Mouse (Mus musculus) lung, adult 2 months (tissue): ENCODE data around the gene Tbcel. TPM values are rescaled to one million over a fixed set of nuclear protein-coding genes. Genes with fewer than 3 reads are reported as not detected.

Source experiments
- DNase-seq: peaks from one replicate; pipeline ENCODE4 v3.0.0; 2022
- H3K4me1 ChIP-seq: fragments of 200-500 bp; 2 replicates; pipeline ENCODE4 v1.6.1; 2011; ENCODE audit warnings: low read length; ENCODE audit not compliant: control insufficient read depth, insufficient read depth
- H3K4me3 ChIP-seq: fragments of 200-500 bp; replicated peaks from 2 replicates; pipeline ENCODE3; 2011; ENCODE audit warnings: low read depth, mild to moderate bottlenecking, control low read depth, low read length; ENCODE audit errors: extremely low read depth
- CTCF ChIP-seq: fragments of 200-500 bp; IDR thresholded peaks from 2 replicates; pipeline ENCODE4 v1.5.1; 2011; ENCODE audit warnings: mild to moderate bottlenecking, low read length, control low read depth; ENCODE audit not compliant: insufficient read depth
- POLR2A ChIP-seq: fragments of 200-500 bp; IDR thresholded peaks from 2 replicates; pipeline ENCODE4 v1.6.1; 2011; ENCODE audit warnings: low read depth, mild to moderate bottlenecking, control low read depth, low read length, borderline replicate concordance; ENCODE audit errors: extremely low read depth
- WGBS: fragments of 180-500 bp; shearing (Covaris S2); methylation state at CpG from one replicate; pipeline ENCODE4 v1.1.7; 2018; 5-methylcytosine and 5-hydroxymethylcytosine counted together
- polyA plus RNA-seq: library from polyadenylated mRNA; depleted of rRNA; stranded (reverse); fragments of >200 nt; gene quantifications from 2 replicates; pipeline ENCODE4 v1.2.3, GENCODE M21; 2012; rRNA removed

The Tbcel gene
- polyA plus RNA-seq = 12.0 and 19.9 TPM in 2 replicates

- TF ChIP-seq CTCF (no peak), POLR2A (no peak)
- DNase-seq = no peak
- 75% methylated on average over 6 of the region's 6 CpGs for WGBS
- H3K4me1 ChIP-seq = no peaks in the 10 kb centered on the region; the same call in 1 of the 2 replicates
- no peak within 1 kb of the TSS for H3K4me3 ChIP-seq
These were observed at the start of gene Tbcel for GRCm38 (mm10) chr9:42507709-42508108. Gene Tbcel (minus strand): TSS chr9:42507809.

DNA sequence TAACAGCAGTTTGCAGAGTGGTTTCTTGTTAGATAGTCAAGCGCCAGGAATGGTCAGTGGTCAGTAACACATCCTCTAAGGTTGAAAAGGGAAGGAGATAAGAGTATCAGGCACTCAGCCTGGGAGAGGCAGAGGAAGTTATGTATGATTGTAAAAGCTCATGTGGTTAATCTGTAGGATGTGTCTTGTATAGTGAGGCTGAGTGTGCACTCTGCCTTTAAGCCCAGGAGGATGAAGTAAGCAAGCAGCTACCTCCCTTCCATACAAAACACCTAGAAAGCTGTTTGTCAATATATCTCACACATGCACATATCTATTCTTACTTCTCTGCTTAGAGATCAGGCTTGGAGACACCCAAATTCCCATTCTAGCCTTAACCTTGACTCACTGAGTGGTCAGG is 47.6 kb upstream of the Tbcel start:
- TF ChIP-seq POLR2A (no peak), CTCF (no peak)
- 67% methylated on average over 1 of the region's 1 CpGs for WGBS
- no peak for DNase-seq
- no peaks in the 10 kb centered on the region for H3K4me1 ChIP-seq
- no peak overlapping the region for H3K4me3 ChIP-seq

- DNase-seq = peak; percentile 54
- WGBS = 15% methylated on average over 13 of the region's 13 CpGs
- Histone ChIP-seq H3K4me1 (no peaks in the 10 kb centered on the region), H3K4me3 (no peak overlapping the region)
- TF ChIP-seq CTCF (peak; percentile 46), POLR2A (no peak)
These were observed 42.5 kb upstream of the Tbcel start for GRCm38 (mm10) chr9:42550116-42550515.

GRCm38 (mm10) chr9:42548981-42549380 is 41.4 kb upstream of the Tbcel start:
- no peak for TF ChIP-seq POLR2A
- TF ChIP-seq CTCF = no peak
- 54% methylated on average over 7 of the region's 7 CpGs for WGBS
- DNase-seq = no peak
- Histone ChIP-seq H3K4me1 (no peaks in the 10 kb centered on the region), H3K4me3 (no peak overlapping the region)

DNA sequence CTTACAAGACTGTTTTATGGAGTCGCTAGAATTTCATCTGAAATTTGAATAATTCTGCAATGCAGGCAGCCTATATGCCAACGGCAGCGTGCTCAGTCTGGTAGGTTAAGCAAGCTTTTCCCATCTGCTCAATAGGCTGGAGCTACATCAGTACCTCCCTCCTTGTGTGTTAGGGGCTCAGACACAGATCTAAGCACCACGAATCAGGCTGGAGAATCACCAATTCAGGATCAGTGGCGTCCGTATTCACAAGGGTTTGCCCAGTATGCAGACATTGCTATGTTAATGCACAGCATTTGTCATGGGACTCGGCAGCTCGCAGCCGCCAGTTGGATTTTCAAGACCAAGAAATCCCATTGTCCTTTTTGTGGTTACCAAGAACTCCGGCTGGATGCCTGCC is 36.9 kb upstream of the Tbcel start:
- H3K4me1 ChIP-seq = no peaks in the 10 kb centered on the region
- TF ChIP-seq CTCF = no peak
- no peak for TF ChIP-seq POLR2A
- 90% methylated on average over 10 of the region's 10 CpGs for WGBS
- DNase-seq = no peak
- no peak overlapping the region for H3K4me3 ChIP-seq

GRCm38 (mm10) chr9:42533491-42533890 is 25.9 kb upstream of the Tbcel start:
- TF ChIP-seq CTCF (no peak), POLR2A (no peak)
- 82% methylated on average over 8 of the region's 8 CpGs for WGBS

DNA sequence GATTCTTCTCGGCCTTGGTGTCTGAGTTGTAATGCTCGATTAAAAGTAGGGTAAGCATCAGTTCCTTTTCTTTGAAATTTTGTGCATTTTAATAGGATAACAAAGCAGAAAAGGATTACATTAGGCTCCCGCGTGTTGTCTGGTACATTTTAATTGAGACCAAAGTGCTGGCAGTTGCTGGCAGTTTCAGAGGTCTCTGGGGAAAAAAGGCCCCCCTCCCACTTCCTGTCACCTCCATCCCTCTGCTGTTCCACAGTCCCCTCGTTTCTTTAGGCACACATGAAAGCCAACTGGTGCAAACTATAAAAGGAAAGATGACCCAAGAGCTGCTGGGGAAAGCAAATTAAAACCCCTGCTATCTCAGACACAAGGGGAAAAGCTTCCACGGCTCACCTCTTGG is 25.4 kb upstream of the Tbcel start:
- H3K4me3 ChIP-seq = no peak overlapping the region
- no peak for DNase-seq
- 26% methylated on average over 6 of the region's 6 CpGs for WGBS
- no peaks in the 10 kb centered on the region for H3K4me1 ChIP-seq
- TF ChIP-seq CTCF (no peak), POLR2A (no peak)

More at GRCm38 (mm10) chr9:42533491-42533890, 25.9 kb upstream of the Tbcel start:
- no peak for DNase-seq
- no peaks in the 10 kb centered on the region for H3K4me1 ChIP-seq
- no peak overlapping the region for H3K4me3 ChIP-seq

- H3K4me3 ChIP-seq = no peak overlapping the region
- H3K4me1 ChIP-seq = no peaks in the 10 kb centered on the region
- 29% methylated on average over 3 of the region's 3 CpGs for WGBS
- no peak for TF ChIP-seq POLR2A
- TF ChIP-seq CTCF = no peak
- no peak for DNase-seq
These were observed 24.3 kb upstream of the Tbcel start for GRCm38 (mm10) chr9:42531951-42532350.

- WGBS = 62% methylated on average over 7 of the region's 7 CpGs
- TF ChIP-seq POLR2A = no peak
- TF ChIP-seq CTCF = no peak
- DNase-seq = no peak
- H3K4me3 ChIP-seq = no peak overlapping the region
- no peaks in the 10 kb centered on the region for H3K4me1 ChIP-seq
These were observed 22.9 kb upstream of the Tbcel start for GRCm38 (mm10) chr9:42530221-42531152.

GRCm38 (mm10) chr9:42520587-42521084 is 13.0 kb upstream of the Tbcel start:
- 13% methylated on average over 36 of the region's 36 CpGs for WGBS
- TF ChIP-seq POLR2A = no peak
- TF ChIP-seq CTCF = no peak
- Histone ChIP-seq H3K4me1 (peaks cover 2% of the 10 kb centered on the region; the same call in 1 of the 2 replicates), H3K4me3 (peak overlapping the region; percentile 49)
- DNase-seq = peak; percentile 21
